Mouse (Mus musculus) subcutaneous adipose tissue, adult 2 months (tissue): ENCODE results near the gene Chml. TPM values are rescaled to one million over a fixed set of nuclear protein-coding genes. Genes with fewer than 3 reads are reported as not detected.

Experiments used
- polyA plus RNA-seq: library from polyadenylated mRNA; depleted of rRNA; stranded (reverse); fragments of >200 nt; gene quantifications from 2 replicates; pipeline ENCODE4 v1.2.3, GENCODE M21; 2012; ENCODE audit warnings: low replicate concordance; rRNA removed

Gene Chml
- 2.6 and 22.5 TPM in 2 replicates for polyA plus RNA-seq

GRCm38 (mm10) chr1:175692246-175692996 lies at the start of gene Chml, which contains the start of gene Opn3:
TSS of gene Chml (minus strand) at chr1:175692901.
TSS of gene Opn3 (minus strand) at chr1:175692776.

GRCm38 (mm10) chr1:175698293-175698692 lies 5.6 kb upstream of the Chml start, which contains the start of gene Wdr64:
TSS of gene Wdr64 (plus strand) at chr1:175698593.

Other genes with a start within 250 kb of the Chml start
- 2.1 and 3.7 TPM in 2 replicates for gene Rgs7, start 200.4 kb downstream of the Chml start, polyA plus RNA-seq
- gene Kmo, start 72.5 kb downstream of the Chml start, polyA plus RNA-seq: 1.3 and 1.5 TPM in 2 replicates
- gene Fh1, start 67.3 kb downstream of the Chml start, polyA plus RNA-seq: 51.6 and 95.1 TPM in 2 replicates
- gene Opn3, start 125 bp downstream of the Chml start, polyA plus RNA-seq: 16.2 and 50.2 TPM in 2 replicates
- gene Wdr64, start 5.7 kb upstream of the Chml start, polyA plus RNA-seq: not detected in 2 replicates
- gene Exo1, start 187.7 kb upstream of the Chml start, polyA plus RNA-seq: 0.04 and 1.6 TPM in 2 replicates
- gene Gm38100, start 227.4 kb upstream of the Chml start, polyA plus RNA-seq: not detected in 2 replicates